Mouse (Mus musculus): Measurements from ENCODE around the gene 4921524J17Rik.

Gene 4921524J17Rik

GRCm38 (mm10) chr8:85380123-85380823, 52.4 kb downstream of the 4921524J17Rik start:
- no peak for DNase-seq (ENCODE audit: low spot score)

GRCm38 (mm10) chr8:85379142-85379781, 53.4 kb downstream of the 4921524J17Rik start:
- no peak for DNase-seq (ENCODE audit: low spot score)

GRCm38 (mm10) chr8:85376516-85376915, 56.1 kb downstream of the 4921524J17Rik start:
- no peak for DNase-seq (ENCODE audit: low spot score)

DNA sequence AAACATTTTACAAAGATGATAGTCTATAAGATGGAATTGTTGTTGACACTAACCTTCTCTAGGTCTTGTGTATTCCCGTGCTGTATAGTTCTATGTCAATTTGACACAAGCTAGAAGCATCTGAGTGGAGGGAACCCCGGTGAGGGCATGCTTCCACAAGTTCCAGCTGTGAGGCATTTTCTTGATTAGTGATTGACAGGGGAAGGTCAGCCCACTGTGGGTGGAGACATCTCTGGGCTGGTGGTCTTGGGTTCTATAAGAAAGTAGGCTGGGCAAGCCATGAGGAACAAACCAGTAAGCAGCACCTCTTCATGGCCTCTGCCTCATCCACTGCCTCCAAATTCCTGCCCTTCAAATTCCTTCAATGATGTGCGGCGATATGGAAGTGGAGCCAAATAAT, 58.3 kb downstream of the 4921524J17Rik start:
- no peak for DNase-seq (ENCODE audit: low spot score)

- no peak for DNase-seq (ENCODE audit: low spot score)
These were observed 59.1 kb downstream of the 4921524J17Rik start for GRCm38 (mm10) chr8:85373435-85374039.

GRCm38 (mm10) chr8:85372465-85372839, 60.2 kb downstream of the 4921524J17Rik start:
- no peak for DNase-seq (ENCODE audit: low spot score)

DNA sequence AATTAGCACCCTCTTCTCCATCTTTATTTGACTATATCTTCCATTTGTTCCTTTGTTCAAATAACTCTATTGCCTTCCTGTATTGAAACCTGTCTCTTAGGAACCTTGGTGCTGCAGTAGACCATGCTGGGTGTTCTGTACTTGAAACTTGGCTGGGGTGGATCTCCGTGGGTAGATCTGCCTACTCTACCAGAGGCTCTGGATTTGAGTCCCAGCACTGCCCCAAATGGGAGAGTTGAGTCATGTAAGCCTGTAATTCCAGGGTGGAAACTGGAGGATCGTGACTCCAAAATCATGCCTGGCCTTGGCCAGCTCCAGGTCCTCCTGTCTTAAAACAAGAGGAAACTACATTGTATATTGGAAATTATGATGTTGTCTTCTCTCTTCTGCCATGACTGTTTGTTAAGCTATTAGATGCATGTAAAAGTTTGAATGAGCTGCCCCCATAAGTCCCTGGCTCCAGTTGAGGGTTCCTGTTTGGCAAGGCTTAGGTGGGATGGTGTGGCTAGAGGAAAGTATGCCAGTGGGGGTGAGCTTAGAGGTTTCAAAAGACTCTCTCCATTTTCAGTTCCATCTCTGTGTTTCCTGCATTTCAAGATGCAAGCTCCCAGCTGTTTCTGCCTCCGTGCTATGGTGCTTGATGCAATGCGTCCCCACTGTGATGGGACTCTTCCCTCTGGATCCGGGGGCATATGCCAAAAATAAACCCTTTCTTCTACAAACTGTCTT, 60.7 kb downstream of the 4921524J17Rik start:
- DNase-seq (ENCODE audit: low spot score) = no peak

DNA sequence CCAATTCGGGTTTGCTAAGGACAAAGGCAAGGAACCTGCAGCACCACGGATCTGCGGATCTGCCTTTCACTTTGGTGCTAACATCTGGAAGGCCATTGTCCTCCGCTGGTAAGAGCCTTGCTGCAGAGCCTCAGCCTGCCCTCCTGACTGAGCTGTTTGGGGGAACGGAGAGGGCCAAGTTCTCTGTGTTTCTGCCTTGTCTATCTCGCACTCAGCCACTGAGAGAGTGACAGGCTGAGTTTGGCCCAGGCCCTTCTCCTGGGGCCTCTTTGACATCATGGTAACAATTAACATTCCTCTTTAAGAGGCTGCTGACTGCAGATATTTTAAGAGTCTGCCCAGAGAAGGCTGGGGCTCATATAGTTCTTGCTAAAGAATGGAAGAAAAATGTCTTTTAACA, 67.5 kb downstream of the 4921524J17Rik start:
- DNase-seq (ENCODE audit: low spot score) = peak; percentile 17

DNA sequence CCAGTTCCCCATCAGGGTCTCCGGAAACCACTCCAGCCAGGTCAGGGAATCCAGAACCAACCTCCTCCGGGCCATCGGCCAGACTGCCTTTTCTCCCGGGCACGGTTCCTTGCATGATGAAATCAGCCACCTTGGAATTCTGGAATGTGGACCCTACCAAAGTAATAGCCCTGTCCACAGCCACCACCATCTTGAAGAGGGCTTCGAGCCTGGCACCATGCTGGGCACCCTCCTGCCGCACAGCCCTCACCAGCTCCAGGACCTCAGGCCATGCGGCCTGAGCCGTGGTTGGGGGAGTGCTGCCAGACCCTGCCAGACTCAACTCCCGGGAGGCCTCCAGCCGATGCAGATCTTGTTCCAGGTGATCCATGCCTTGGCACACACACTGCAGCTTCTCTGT, 68.0 kb downstream of the 4921524J17Rik start:
- DNase-seq (ENCODE audit: low spot score) = no peak

- no peak for DNase-seq (ENCODE audit: low spot score)
These were observed 69.2 kb downstream of the 4921524J17Rik start for GRCm38 (mm10) chr8:85363406-85363805.

DNA sequence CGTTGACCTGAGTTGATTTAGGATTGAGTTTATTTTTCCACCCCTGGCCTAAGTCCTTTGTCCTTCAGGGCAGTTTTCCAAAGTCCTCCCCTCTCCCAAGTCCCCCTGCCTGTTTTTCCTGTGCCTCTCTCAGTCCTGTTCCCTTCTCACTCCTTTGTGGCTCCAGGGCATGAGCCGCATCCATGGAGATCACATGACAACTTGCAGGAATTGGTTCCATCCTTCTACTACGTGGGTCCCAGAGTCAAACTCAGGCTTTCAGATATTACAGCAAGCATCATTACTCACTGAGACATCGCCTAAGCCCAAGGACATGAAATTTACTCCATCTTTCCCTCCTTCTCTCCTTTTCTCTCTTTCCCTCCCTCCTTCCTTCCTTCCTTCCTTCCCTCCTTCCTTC, 70.4 kb downstream of the 4921524J17Rik start:
- no peak for DNase-seq (ENCODE audit: low spot score)
